ENCODE assay signal across 7 mouse cellular contexts in genomic region chr9:71663421-71664217, GRCm38 (mm10).
DNase-seq lines count a peak whose midpoint lies in the region; ATAC-seq lines count a peak whose summit lies in the region.

No protein-coding gene starts in this region.

- H3K27me3 ChIP-seq in heart, embryonic 12.5 days (replicated peaks), result no peaks in the 10 kb centered on the region

- H3K4me2 ChIP-seq in heart, embryonic 12.5 days, result no peak overlapping the region; the same call in 1 of the 2 replicates

- peak; percentile 49 for DNase-seq in adipocyte (ENCODE audit: low spot score)
- peak; percentile 74 for DNase-seq in kidney, postnatal 10 days
- DNase-seq in lung, postnatal 25 days (ENCODE audit: low spot score), result peak; percentile 86
- DNase-seq in thymus, postnatal 14 days, result no peak
- no peak for DNase-seq in adrenal gland, adult 18-20 months (ENCODE audit: low spot score in 2 of 2)
- DNase-seq in cerebellum, adult 8-10 months, result no peak

- no peaks in the 10 kb centered on the region for H3K9me3 ChIP-seq in heart, embryonic 12.5 days (replicated peaks)

- H3K9ac ChIP-seq in heart, embryonic 12.5 days, result no peak overlapping the region

- peak overlapping the region; percentile 83 for H3K27ac ChIP-seq in heart, embryonic 12.5 days (ENCODE audit: poor library complexity, severe bottlenecking)

- H3K36me3 ChIP-seq in heart, embryonic 12.5 days, result peaks cover 8% of the 10 kb centered on the region; the same call in 1 of the 2 replicates

- peak; percentile 66; the same call in 1 of the 2 replicates for ATAC-seq in heart, embryonic 12.5 days (ENCODE audit: insufficient number of reproducible peaks, low FRiP score)

- peaks cover 87% of the 10 kb centered on the region for H3K4me1 ChIP-seq in heart, embryonic 12.5 days (replicated peaks)

- no peak overlapping the region for H3K4me3 ChIP-seq in heart, embryonic 12.5 days

- 43% methylated on average over 11 of the region's 11 CpGs for WGBS in heart, embryonic 12.5 days

Comparison
In these comparisons a context has a peak if more than half of its experiments do, and no peak if none do; other contexts are left out.
1. DNase-seq: peak in adipocyte (single experiment), kidney, postnatal 10 days (single experiment) and lung, postnatal 25 days (single experiment); none in thymus, postnatal 14 days (single experiment), adrenal gland, adult 18-20 months (0 of 2) and cerebellum, adult 8-10 months (single experiment).